Mouse (Mus musculus) myocyte (in vitro differentiated cells): ENCODE results near the gene Gpr176. TPM values are rescaled to one million over a fixed set of nuclear protein-coding genes. Genes with fewer than 3 reads are reported as not detected.

ENCODE experiments used
- H3K27me3 ChIP-seq: one replicate; pipeline ENCODE4 v1.6.1; 2011; ENCODE audit not compliant: control insufficient read depth, insufficient read depth, insufficient read length
- H3K36me3 ChIP-seq: one replicate; pipeline ENCODE4 v1.6.1; 2011; ENCODE audit not compliant: control insufficient read depth, insufficient read depth
- H3K4me2 ChIP-seq: one replicate; pipeline ENCODE4 v1.6.1; 2011; ENCODE audit warnings: low read depth, control low read depth
- H3K4me3 ChIP-seq: one replicate; pipeline ENCODE4 v1.5.1; 2011; ENCODE audit warnings: mild to moderate bottlenecking, control low read depth, moderate library complexity
- H3K79me2 ChIP-seq: one replicate; pipeline ENCODE4 v1.6.1; 2011; ENCODE audit not compliant: control insufficient read depth, insufficient read depth
- H3ac ChIP-seq: one replicate; pipeline ENCODE4 v1.6.1; 2011; ENCODE audit not compliant: control insufficient read depth, insufficient read length
- CEBPB ChIP-seq: IDR thresholded peaks from 2 replicates; pipeline ENCODE4 v1.6.1; 2011; ENCODE audit warnings: mild to moderate bottlenecking, moderate library complexity; ENCODE audit not compliant: poor library complexity, insufficient read depth, severe bottlenecking
- E2F4 ChIP-seq: IDR thresholded peaks from one replicate; pipeline ENCODE4 v1.6.1; 2011; ENCODE audit warnings: mild to moderate bottlenecking, control low read depth, moderate library complexity; ENCODE audit not compliant: insufficient read depth
- MAX ChIP-seq: IDR thresholded peaks from one replicate; pipeline ENCODE4 v1.6.1; 2011; ENCODE audit warnings: low read depth, mild to moderate bottlenecking, control low read depth
- MYOD1 ChIP-seq, 3 experiments: IDR thresholded peaks; one replicate each; pipeline ENCODE4 v1.6.1; 2011; ENCODE audit warnings: control low read depth in 2 of 3, low read depth in 2 of 3, mild to moderate bottlenecking in 2 of 3, moderate library complexity in 1 of 3; ENCODE audit not compliant: insufficient read length in 2 of 3, control insufficient read depth in 1 of 3
- MYOG ChIP-seq, 3 experiments: IDR thresholded peaks; one replicate each; pipeline ENCODE4 v1.6.1; 2011; ENCODE audit warnings: control low read depth in 2 of 3, low read depth in 2 of 3, mild to moderate bottlenecking in 2 of 3; ENCODE audit not compliant: insufficient read length in 2 of 3, control insufficient read depth in 1 of 3, insufficient read depth in 1 of 3
- POLR2A ChIP-seq: IDR thresholded peaks from one replicate; pipeline ENCODE4 v1.6.1; 2011; ENCODE audit warnings: low read depth, mild to moderate bottlenecking, control low read depth, moderate library complexity; ENCODE audit not compliant: insufficient read length
- POLR2AphosphoS2 ChIP-seq: IDR thresholded peaks from one replicate; pipeline ENCODE4 v1.6.1; 2011; ENCODE audit warnings: low read depth, control low read depth; ENCODE audit not compliant: insufficient read length
- REST ChIP-seq: IDR thresholded peaks from one replicate; pipeline ENCODE4 v1.6.1; 2011; ENCODE audit warnings: mild to moderate bottlenecking, control low read depth, moderate library complexity; ENCODE audit not compliant: insufficient read depth, insufficient read length
- SRF ChIP-seq: IDR thresholded peaks from one replicate; pipeline ENCODE4 v1.6.1; 2011; ENCODE audit warnings: low read depth; ENCODE audit not compliant: control insufficient read depth, insufficient read length
- TCF12 ChIP-seq: IDR thresholded peaks from one replicate; pipeline ENCODE4 v1.6.1; 2011; ENCODE audit warnings: mild to moderate bottlenecking, control low read depth; ENCODE audit not compliant: poor library complexity, insufficient read depth, severe bottlenecking
- TCF3 ChIP-seq: IDR thresholded peaks from one replicate; pipeline ENCODE4 v1.6.1; 2011; ENCODE audit warnings: low read depth, control low read depth; ENCODE audit not compliant: insufficient read length
- USF1 ChIP-seq: IDR thresholded peaks from one replicate; pipeline ENCODE4 v1.6.1; 2011; ENCODE audit warnings: low read depth, mild to moderate bottlenecking, control low read depth, moderate library complexity
- polyA plus RNA-seq: library from polyadenylated mRNA; unstranded; fragments of >200 nt; fragmentation: generic; extraction: Trizol; gene quantifications from one replicate; pipeline ENCODE4 v1.2.1, GENCODE M21; 2012; ENCODE audit warnings: missing spikeins

Gene Gpr176
- polyA plus RNA-seq, 1 experiment = 1.5 TPM

GRCm38 (mm10) chr2:118256621-118257053 is 116.6 kb downstream of the Gpr176 start, which contains the start of gene Fsip1:
Fsip1 (minus strand) TSS chr2:118256966.
- Histone ChIP-seq H3K36me3 (no peaks in the 10 kb centered on the region), H3ac (no peak within 1 kb of the TSS), H3K4me2 (peak within 1 kb of the TSS; percentile 80), H3K4me3 (peak within 1 kb of the TSS; percentile 29), H3K79me2 (no peaks in the 10 kb centered on the region), H3K27me3 (no peaks in the 10 kb centered on the region)
- peak; percentile 40 for TF ChIP-seq POLR2A
- TF ChIP-seq MYOG (IDR thresholded peaks at IDR 0.05; ENCODE audit: control insufficient read depth in 1 of 3, insufficient read depth in 1 of 3, insufficient read length in 2 of 3, low read depth in 2 of 3) = no peak

GRCm38 (mm10) chr2:118254516-118254915 is 118.7 kb downstream of the Gpr176 start:
- no peak for TF ChIP-seq POLR2AphosphoS2
- TF ChIP-seq REST = no peak
- TF ChIP-seq CEBPB = no peak
- TF ChIP-seq MYOG (IDR thresholded peaks at IDR 0.05; ENCODE audit: control insufficient read depth in 1 of 3, insufficient read depth in 1 of 3, insufficient read length in 2 of 3, low read depth in 2 of 3) = no peak
- TF ChIP-seq MYOD1 (IDR thresholded peaks at IDR 0.05; ENCODE audit: control insufficient read depth in 1 of 3, insufficient read length in 2 of 3, low read depth in 2 of 3) = no peak
- TF ChIP-seq TCF12 = no peak
- no peak for TF ChIP-seq SRF
- no peak for TF ChIP-seq TCF3
- TF ChIP-seq E2F4 = no peak
- no peak for TF ChIP-seq POLR2A
- no peak for TF ChIP-seq USF1
- TF ChIP-seq MAX = no peak
- Histone ChIP-seq H3ac (no peak overlapping the region), H3K36me3 (no peaks in the 10 kb centered on the region), H3K4me3 (no peak overlapping the region), H3K27me3 (no peaks in the 10 kb centered on the region), H3K4me2 (no peak overlapping the region), H3K79me2 (no peaks in the 10 kb centered on the region)

GRCm38 (mm10) chr2:118248966-118249365 is 124.3 kb downstream of the Gpr176 start:
- H3K4me2 ChIP-seq = no peak overlapping the region
- no peaks in the 10 kb centered on the region for H3K27me3 ChIP-seq
- H3K79me2 ChIP-seq = no peaks in the 10 kb centered on the region
- H3K36me3 ChIP-seq = no peaks in the 10 kb centered on the region
- no peak overlapping the region for H3K4me3 ChIP-seq
- no peak overlapping the region for H3ac ChIP-seq
- TF ChIP-seq MYOD1 (IDR thresholded peaks at IDR 0.05; ENCODE audit: control insufficient read depth in 1 of 3, insufficient read length in 2 of 3, low read depth in 2 of 3) = no peak
- TF ChIP-seq REST = no peak
- TF ChIP-seq SRF = no peak
- no peak for TF ChIP-seq MYOG (IDR thresholded peaks at IDR 0.05; ENCODE audit: control insufficient read depth in 1 of 3, insufficient read depth in 1 of 3, insufficient read length in 2 of 3, low read depth in 2 of 3)
- no peak for TF ChIP-seq POLR2AphosphoS2
- TF ChIP-seq POLR2A = no peak
- no peak for TF ChIP-seq TCF12
- no peak for TF ChIP-seq MAX
- no peak for TF ChIP-seq TCF3
- TF ChIP-seq USF1 = no peak
- TF ChIP-seq CEBPB = no peak

GRCm38 (mm10) chr2:118248016-118248415 is 125.2 kb downstream of the Gpr176 start:
- Histone ChIP-seq H3K4me2 (no peak overlapping the region), H3K27me3 (no peaks in the 10 kb centered on the region), H3ac (no peak overlapping the region), H3K4me3 (no peak overlapping the region), H3K79me2 (no peaks in the 10 kb centered on the region), H3K36me3 (no peaks in the 10 kb centered on the region)
- no peak for TF ChIP-seq MYOD1 (IDR thresholded peaks at IDR 0.05; ENCODE audit: control insufficient read depth in 1 of 3, insufficient read length in 2 of 3, low read depth in 2 of 3)

GRCm38 (mm10) chr2:118245914-118246313 is 127.3 kb downstream of the Gpr176 start:
- Histone ChIP-seq H3K4me3 (no peak overlapping the region), H3K36me3 (no peaks in the 10 kb centered on the region), H3K4me2 (no peak overlapping the region), H3K79me2 (no peaks in the 10 kb centered on the region), H3ac (no peak overlapping the region), H3K27me3 (no peaks in the 10 kb centered on the region)
- TF ChIP-seq POLR2AphosphoS2 (no peak), POLR2A (no peak), MYOD1 (IDR thresholded peaks at IDR 0.05; ENCODE audit: control insufficient read depth in 1 of 3, insufficient read length in 2 of 3, low read depth in 2 of 3) (no peak), SRF (no peak), REST (no peak), USF1 (no peak), E2F4 (no peak), MYOG (IDR thresholded peaks at IDR 0.05; ENCODE audit: control insufficient read depth in 1 of 3, insufficient read depth in 1 of 3, insufficient read length in 2 of 3, low read depth in 2 of 3) (no peak), TCF3 (no peak)
